Mouse (Mus musculus) embryo, embryonic 9.5 days (tissue): Measurements from ENCODE around the gene Prr3.
"Not testable (repeated sequence)": the region's sequence is repeated elsewhere in the genome, so short reads cannot be mapped to it uniquely, and the experiment has no call there.

Source experiments
- DNase-seq: peaks from one replicate; pipeline ENCODE4 v3.0.0-alpha.2; 2017; ENCODE audit errors: extremely low spot score

Prr3 gene

DNA sequence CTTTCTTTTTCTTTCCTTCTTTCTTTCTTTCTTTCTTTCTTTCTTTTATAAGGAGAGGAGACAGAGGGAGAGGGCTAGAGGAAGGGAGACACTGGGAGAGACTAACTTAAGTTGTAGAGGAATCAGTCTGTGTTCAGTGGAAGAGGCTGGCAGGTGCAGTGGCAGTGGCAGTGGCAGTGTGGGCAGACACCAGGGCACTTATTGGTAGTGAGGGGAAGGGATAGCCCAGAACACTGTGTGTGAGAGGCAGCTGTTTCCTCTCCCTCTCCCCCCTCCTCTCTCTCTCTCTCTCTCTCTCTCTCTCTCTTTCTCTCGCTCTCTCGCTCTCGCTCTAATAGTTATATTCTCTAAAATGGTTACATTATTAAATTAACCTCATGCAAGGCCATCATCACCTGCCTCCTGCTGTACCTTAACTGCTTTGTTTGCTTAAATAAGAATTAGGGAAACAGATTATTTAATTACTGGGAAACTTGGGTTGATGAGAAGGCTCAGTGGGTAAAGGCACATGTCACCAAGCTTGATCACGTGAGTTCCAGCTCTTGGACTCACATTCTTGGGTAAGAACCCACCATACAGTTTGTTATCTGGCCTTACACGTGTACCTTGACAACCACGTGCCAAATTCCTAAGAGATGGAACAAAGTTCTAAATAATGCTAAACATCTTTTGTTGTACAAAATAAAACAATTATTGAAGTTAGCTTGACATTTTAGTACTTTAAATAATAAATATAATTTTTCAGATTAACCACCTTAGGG is 18.7 kb upstream of the Prr3 start:
- no peak for DNase-seq

DNA sequence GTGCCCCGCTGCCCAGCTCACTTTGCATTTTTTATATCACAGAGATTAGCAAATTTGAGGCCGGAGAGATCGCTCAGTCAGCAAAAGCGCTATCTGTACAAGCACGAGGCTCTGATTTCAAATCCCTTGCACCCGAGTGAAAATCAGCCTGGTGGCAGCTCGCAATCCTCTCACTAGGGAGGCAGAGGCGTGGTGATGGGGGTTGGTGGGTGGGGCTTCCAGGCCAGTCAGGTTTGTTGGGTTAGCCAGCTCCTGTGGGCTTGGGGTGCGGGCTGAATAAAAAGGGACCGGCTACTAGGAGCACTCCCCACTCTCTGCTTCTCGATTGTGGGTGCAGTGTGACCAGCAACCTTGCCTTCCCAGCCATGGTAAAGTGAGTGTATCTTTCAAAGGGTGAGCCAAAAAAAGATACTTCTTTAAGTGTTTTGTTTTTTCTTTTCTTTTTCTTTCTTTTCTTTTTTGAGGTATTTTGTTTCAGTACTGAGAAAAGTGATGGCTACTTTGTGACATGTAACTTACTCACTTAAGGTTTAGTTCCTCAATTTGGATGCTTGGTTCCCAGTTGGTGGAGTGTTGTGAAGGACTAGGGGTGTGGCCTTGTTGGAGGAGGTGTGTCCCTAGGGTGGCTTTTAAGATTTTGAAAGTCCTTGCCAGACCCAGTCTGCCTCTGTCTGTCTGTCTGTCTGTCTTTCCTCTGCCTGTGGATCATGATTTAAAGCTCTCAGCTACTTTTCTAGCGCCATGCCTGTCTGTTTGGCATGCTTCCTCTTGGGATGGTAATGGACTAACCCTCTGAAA is 17.9 kb upstream of the Prr3 start:
- DNase-seq = no peak

DNA sequence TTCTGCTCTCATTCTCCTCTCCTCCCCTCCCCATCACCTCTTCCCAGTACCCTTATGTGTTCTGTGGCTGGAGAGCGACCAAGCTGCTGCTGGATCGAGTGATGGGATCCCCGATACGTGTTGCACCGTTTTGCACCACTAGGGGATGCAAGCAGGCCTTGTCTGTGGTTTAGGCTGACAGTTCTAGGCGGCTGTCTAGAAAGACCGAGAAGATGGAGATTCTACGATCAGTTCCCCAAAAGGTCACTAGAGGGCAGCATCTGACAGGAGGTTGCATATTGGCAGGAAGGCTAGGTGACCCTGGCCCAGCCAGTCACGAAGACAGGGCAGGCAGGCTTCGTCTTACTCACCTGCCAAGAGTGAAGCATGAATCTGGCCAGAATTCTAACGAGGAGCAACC is 16.9 kb upstream of the Prr3 start:
- peak; percentile 95 for DNase-seq

DNA sequence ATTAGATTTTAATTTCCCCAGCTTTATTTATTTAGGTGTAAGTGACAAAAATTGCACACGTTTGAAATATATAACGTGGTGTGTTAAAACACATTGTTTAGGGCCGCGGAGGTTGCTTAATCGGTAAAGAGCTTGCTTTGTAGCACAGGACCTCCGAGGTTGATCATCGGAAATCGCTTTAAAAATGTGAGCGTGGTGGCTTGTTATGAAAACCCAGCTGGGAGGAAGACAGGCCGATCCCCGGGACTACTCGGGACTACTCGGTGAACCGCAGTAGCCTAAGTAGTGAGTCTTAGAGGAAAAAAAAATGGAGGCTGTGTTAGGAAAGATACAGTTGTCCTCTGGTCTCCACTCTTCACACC is 14.8 kb upstream of the Prr3 start:
- no peak for DNase-seq

DNA sequence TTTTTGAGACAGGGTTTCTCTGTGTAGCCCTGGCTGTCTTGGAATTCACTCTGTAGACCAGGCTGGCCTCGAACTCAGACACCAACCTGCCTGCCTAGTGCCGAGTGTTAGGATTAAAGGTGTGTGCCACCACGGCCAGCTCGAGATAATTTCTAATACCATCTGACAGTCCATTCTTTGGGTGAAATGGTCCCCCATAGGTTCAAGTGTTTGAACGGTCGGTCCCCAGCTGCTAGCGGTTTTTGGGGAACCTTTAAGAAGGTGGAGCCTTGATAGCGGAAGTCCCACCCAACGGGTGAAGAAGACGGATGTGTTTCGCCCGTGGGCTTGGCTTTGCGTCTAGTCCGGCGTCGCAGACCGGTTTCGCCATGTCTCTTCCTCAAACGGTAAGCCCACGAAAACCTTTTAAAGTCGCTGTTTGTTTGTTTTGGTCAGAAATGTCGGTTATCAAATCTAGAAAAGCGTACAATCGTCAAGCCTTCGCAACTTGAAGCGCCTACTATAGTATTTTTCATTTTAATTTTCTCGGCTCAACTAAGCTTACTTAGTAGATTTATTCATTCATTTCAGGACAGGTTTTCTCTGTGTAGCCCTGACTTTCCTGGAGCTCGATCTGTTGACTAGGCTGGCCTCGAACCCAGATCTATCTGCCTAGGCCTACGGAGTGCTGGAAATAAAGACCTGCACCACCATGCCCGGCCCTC is 14.3 kb upstream of the Prr3 start:
- DNase-seq = peak; percentile 76

DNA sequence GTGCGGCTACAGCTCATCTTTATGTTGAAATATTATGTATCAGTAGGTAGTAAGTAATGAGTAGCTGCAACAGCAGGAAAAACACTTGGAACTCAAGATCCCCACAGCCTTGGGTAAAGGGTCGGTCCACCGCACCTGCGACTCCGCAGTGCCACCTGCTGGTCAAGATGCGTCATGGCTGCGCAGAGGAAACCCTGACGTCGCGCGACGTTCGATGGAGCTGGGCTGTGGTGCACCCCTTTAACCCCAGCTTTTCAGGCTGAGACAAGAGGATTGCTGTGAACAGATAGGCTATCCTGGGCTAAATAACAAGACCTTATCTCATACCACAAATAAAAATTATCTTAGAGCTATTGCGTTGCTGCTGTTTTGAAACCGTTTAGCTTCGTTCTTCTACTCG is 13.6 kb upstream of the Prr3 start:
- peak; percentile 83 for DNase-seq

DNA sequence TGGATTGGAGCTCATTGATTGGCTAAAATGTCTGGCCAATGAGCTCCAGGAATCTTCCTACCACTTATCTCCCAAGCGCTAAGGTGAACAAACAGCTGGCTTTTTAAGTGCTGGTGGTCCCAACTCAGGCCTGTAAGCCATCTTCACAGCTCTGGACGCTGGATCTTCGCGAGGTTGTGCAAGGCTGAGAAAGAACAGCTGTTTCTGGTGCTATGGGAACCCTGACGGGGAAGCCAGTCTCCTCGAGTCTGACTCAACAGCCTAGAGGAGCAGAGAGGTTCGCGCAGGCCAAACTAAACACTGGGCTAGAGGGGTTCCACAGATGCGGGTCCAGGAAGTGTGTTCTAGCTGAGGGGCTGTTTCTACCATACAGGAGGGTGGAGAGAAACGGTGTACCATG is 11.7 kb upstream of the Prr3 start:
- no peak for DNase-seq

DNA sequence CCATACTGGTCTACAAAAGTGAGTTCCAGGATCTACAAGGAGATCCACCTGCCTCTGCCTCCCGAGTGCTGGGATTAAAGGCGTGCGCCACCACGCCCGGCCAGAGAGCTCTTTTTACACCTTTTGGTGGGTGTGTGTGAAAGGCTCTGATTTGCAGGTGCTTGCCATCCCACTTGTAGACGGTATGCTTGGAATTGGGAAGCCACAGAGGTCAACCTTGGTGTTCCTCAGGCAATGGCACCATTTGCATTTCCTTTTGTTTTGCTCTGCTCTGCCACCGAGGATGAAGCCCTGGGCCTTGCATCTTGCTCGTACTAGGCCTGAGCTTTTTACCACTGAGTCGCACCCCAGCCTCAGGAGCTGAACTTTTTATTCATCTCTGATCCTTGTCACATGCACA is 1.7 kb upstream of the Prr3 start:
- no peak for DNase-seq

DNA sequence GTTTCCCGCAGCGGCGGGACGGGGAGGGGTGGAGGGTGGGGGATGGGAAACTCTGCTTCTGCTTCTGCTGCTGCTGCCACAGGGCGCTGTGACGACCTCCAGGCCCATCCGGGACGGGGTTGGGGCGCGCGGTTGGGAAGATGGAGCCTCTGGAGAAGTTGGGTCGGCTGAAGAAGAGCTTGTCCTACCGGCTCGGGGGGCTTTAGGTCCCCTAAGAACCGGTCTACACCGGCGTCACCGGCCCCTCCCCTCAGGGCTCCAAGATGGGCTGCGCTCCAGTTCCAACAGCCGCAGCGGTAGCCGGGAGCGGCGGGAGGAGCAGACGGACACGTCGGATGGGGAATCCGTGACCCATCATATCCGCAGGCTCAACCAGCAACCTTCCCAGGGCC is 323 bp upstream of the Prr3 start:
- peak; percentile 60 for DNase-seq

DNA sequence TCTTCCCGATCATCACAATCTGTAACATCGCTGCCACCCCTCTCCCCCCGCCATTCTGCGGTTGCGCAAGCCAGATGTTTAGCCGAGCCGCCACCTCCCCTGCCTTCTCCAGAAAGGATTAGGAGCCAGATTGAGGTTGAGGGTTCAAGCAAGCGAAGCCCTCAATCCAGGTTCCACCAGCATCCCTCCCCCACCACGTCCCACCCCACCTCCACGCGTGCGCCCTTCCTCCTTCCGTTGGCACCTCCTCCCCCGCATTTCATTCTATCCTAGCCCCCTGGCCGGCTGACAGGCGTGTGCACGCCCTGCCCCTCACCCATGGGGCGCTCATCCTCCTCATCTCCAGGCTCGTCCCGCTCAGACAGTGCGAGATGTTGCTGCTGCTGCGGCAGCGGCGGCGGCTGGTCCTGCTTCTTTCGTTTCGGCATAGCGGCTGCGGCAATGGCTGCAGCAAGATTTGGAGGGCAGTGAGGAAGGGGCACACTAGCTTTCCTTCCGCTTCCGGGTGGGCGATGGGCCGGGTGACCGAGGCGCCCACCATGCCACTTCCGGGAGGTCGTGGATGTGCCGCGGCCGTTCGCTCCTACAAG is 1.1 kb downstream of the Prr3 start:
- DNase-seq = no peak

DNA sequence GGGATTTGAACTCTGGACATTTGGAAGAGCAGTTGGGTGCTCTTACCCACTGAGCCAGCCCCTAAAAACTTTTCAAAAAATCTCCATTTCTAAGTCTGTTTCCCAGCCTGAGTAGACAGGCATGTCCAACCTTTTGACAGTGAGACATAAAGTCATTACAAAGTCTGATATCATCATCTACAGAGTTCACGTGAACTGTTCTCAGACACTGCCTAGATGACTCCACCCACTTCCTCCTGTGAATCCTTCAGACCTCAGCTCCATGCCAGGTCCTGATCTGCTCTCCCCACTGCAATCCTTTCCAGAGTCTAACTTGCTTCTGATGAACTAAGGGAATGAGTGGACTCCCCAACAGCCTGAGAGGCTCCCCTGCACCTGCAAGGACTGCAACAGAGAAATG is 7.9 kb downstream of the Prr3 start:
- no peak for DNase-seq

DNA sequence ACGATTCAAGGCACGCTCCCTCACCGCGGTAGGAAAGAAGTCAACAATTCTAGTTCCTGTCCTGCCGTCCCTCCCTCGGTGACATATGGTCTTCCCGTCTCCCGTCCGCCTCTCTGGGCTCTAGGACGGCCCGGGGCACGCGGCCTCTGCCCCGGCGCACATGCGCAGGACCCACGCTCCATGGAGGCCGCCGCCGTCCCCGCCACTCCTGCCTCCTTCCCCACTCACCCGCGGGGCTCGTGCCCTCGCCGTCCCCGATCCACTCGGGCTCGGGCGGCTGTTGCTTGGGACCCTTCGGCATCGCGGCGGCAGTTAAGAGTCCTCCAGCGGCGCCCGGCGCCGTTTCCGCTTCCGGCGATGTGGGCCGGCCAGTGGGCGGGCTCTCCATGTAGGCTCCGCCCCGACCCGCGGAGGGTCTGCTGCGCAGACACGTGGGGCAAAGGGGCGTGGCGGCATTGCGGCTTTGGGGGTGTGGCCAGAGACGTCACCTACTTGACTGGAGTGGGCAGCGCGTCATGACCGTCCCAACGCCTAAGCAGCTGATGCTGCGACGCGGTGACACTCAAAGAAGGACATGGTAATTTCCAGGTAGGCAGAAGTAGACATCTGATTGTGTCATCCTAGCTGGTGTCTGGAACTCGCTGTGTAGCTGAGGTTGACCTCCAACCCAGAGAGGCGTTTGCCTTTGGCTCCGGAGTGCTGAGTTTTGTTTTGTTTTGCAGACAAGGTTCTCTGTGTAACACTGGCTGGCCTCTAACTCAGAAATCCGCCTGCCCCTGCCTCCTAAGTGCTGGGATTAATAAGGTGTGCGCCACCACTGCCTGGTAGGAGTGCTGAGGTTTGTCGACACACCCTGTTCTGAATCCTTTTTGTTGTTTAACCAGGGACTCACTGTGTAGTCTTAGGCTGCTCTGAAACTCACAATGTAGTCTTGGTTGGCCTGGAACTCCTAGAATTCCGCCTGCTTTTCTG is 10.3 kb downstream of the Prr3 start, which contains the start of gene Abcf1:
Abcf1 (minus strand) TSS at position 344 of the 972 bp plus-strand sequence.
- DNase-seq = peak; percentile 98

DNA sequence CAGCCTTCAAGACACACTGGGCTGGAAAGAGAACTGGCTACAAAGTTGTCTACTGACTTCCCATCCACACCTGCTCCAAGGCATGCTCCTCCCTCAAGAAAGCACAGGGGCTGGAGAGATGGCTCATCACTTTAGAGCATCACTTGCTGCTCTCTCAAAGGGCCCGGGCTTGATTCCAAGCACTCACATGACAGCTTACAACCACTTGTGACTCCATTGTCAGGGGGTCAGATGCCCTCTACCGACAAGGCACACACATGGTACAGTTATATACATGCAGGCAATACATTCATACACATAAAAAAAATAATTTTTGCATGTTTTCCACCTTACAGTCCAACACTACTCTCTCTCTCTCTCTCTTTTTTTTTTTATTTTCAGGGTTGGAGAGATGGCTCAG is 12.4 kb downstream of the Prr3 start:
- no peak for DNase-seq

DNA sequence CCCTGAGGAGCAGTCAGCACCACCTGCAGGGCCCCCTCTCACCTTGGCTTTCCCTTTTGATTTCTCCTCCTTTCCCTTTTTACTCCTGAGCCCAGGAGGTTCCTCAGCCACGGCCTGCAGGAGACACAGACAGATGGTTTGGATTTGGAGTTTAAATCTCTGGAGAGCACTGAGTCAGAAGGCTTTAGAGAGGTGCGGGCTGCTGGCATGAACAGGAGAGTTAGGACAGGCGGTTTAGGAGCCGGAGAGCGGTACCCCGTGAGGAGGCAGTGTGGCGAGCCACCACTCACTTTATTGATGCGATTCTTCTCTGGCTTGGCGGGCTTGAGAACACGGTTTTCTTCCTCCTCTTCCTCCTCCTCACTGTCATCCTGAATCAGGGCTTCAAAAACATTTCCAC is 16.8 kb downstream of the Prr3 start:
- no peak for DNase-seq

DNA sequence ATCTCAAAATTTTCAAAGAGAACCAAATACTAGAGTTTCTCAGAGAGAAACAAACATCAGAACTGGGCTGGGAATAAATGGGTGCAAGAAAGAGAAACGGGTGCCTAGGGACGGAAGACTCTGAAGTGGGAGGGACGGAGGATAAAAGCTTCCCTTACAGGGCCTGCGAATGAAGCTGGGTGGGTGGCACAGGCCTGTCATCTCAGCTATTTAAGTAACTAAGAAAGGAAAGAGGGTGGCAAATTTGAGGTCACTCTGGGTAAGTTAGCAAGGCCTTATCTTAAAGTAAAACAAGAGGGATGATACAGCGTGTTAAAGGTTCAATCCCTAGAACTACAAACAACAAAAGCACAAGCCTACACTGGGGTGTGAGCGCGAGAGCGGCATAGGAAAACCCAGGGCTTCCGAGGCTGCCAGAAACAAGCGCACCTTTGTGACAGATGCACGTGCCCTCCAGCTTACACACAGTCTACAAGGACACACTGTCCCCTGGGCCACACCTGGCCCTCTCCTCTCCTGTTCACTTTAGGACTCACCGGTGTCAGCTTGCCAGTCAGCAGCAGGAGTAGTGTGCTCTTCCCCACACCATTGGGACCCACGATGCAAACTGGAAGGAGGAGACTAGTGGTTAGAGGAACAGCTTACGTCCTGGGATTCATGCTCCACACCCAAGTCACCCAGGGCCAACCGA is 21.4 kb downstream of the Prr3 start:
- no peak for DNase-seq

DNA sequence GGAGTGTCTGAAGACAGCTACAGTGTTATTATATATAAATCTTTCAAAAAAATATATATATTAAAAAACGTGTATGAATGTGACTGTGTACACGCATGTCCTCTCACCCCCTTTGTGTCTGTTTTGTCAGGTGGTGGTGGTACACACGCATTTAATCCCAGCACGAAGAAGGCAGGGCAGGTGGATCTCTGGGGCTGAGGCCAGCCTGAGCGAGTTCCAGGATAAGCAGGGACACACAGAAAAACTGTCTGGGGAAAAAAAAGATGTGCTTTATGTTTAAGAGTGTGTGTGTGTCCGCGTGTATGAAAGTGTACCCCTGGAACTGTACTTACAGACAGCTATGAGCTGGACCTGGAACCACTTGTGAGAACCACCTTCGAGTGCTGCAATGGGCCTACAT is 25.4 kb downstream of the Prr3 start:
- no peak for DNase-seq

DNA sequence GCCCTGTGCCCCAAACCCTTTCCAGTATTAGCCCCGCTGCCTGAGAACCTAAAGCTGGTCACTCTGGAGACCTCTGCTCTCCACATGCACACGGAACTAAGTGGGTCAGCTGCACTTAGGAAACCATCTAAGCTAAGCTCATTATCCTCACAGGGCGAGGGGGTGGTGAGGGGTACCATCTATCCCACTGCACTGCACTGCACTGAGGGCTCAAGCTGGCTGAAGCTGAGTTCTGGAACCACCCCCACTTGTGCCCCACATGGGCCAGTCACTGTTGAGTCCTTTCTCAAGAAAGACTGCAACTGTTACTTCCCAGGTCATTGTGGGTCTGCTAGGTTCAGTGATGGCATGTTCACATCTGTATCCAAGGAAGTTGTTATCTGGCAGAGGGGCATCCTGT is 27.5 kb downstream of the Prr3 start:
- DNase-seq = not testable (repeated sequence)

DNA sequence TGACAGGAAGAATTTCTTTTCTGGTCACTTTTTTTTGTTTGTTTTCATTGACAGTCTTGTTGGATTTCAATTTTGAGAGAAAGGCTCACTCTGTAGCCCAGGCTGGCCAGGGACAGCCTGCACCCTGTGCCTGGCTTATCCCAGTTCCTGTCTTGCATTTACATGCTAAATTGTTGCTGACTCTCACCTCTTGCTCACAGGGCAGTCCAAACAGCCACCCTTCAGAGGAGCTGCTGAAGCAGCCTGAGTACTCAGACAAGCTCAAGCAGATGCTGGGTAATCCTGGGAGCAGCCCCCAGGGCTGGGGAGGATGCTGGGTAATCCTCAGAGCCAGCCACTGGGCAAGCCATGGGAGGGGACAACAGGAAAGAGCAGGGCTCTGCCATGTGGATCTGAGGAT is 29.1 kb downstream of the Prr3 start:
- not testable (repeated sequence) for DNase-seq

DNA sequence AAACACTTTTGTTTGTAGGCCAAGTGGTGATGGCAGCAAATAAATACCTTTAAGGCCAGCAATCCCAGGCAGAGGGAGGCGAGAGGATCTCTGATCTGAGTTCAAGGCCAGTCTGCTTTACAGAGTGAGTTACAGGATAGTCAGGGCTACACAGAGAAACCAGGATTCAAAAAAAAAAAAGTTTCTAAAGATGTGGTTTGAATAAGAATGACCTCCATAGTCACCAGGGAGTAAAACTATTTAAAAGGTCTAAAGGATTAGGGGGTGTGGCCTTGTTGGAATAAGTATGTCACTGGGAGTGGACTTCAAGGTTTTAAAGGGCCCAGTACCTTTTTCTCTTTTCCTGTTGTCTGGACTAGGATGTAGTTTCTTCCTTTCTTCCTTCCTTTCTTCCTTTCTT is 40.1 kb downstream of the Prr3 start:
- DNase-seq = no peak

DNA sequence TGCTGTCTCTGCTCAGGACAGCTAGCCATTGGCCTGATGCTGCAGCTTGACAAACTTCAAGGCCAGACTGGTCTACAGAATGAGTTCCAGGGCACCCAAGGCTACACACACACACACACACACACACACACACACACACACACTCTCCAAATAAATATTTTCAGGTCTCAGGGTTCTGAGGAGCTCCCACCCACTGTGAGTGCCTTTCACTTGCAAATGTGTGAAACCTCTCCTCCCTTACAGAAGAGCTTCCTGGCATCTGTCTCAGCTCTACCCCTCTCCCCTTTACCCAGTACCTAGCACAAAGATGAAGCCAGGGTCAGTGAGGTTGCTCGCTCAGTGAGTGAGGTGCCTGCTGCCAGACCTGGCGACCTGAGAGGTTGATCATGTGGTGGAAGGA is 40.9 kb downstream of the Prr3 start:
- DNase-seq = no peak
